Mouse (Mus musculus) forebrain, embryonic 12.5 days (tissue): ENCODE results near the gene Mta3. TPM values are rescaled to one million over a fixed set of nuclear protein-coding genes. Genes with fewer than 3 reads are reported as not detected.

ENCODE experiments used
- ATAC-seq: fragments of 200-750 bp; cut with Nextera tagmentation; 2 replicates; pipeline ENCODE4 v1.8.0; 2017; ENCODE audit warnings: moderate TSS enrichment; ENCODE audit not compliant: low FRiP score
- H3K27ac ChIP-seq: fragments of 300-500 bp; sonication (generic); 2 replicates; pipeline ENCODE4 v1.5.1; 2016; ENCODE audit warnings: mild to moderate bottlenecking
- H3K27me3 ChIP-seq: fragments of 300-500 bp; sonication (generic); 2 replicates; pipeline ENCODE4 v1.6.1; 2016; ENCODE audit warnings: mild to moderate bottlenecking
- H3K36me3 ChIP-seq: fragments of 300-500 bp; sonication (generic); replicated peaks from 2 replicates; pipeline ENCODE4 v1.6.1; 2016; ENCODE audit warnings: mild to moderate bottlenecking
- H3K4me1 ChIP-seq: fragments of 300-500 bp; sonication (generic); 2 replicates; pipeline ENCODE4 v1.6.1; 2016
- H3K4me2 ChIP-seq: fragments of 300-500 bp; sonication (generic); 2 replicates; pipeline ENCODE4 v1.6.1; 2016; ENCODE audit warnings: mild to moderate bottlenecking, moderate library complexity
- H3K4me3 ChIP-seq: fragments of 300-500 bp; sonication (generic); replicated peaks from 2 replicates; pipeline ENCODE4 v1.5.1; 2016; ENCODE audit warnings: mild to moderate bottlenecking
- H3K9ac ChIP-seq: fragments of 300-500 bp; sonication (generic); 2 replicates; pipeline ENCODE4 v1.6.1; 2016; ENCODE audit warnings: mild to moderate bottlenecking
- H3K9me3 ChIP-seq: fragments of 300-500 bp; sonication (generic); 2 replicates; pipeline ENCODE4 v1.6.1; 2016
- WGBS: fragments of 180-500 bp; shearing (Covaris S2); methylation state at CpG from one replicate; pipeline ENCODE4 v1.1.7; 2016; 5-methylcytosine and 5-hydroxymethylcytosine counted together
- polyA plus RNA-seq: library from polyadenylated mRNA; unstranded; fragments of >200 nt; fragmentation: Nextera tagmentation; extraction: Ambion mirVana; gene quantifications from 2 replicates; pipeline ENCODE4 v1.2.1, GENCODE M21; 2016

The Mta3 gene
- polyA plus RNA-seq, 1 experiment from 2014 or later = 36.9 TPM

DNA sequence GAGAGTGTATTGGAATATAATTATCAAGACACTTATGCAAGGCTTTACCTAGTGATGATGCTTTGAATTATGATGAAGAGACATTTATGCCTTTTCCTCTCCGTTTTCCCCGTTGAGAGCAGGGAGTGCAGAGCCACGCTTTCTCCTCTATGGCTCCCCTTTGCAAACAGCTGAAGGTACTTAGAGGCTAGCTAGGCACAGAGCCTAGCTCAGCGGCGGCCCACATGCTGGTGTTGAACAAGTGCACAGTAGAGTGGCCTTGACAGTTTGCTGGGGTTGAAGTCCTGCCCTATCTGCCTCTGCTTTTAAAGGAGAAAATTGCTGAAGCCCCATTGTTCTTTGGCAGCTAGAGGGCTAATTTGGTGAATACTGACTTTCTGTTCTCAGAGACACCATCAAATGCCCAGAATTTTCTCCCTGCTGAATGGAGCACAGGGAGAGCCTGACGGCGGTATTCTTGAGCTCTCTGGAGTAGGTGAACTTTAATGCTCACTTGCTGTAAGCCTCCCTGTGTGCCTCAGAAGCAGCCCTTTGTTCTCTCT, 34.2 kb downstream of the Mta3 start:
- H3K4me2 ChIP-seq = no peak overlapping the region
- peak overlapping the region; percentile 36; the same call in 1 of the 2 replicates for H3K27ac ChIP-seq
- ATAC-seq = no peak
- no peak overlapping the region for H3K9ac ChIP-seq
- peaks cover 7% of the 10 kb centered on the region; the same call in 1 of the 2 replicates for H3K9me3 ChIP-seq
- WGBS = 59% methylated on average over 7 of the region's 7 CpGs
- H3K4me1 ChIP-seq = peaks cover 8% of the 10 kb centered on the region; the same call in 1 of the 2 replicates
- H3K4me3 ChIP-seq = no peak overlapping the region
- peaks cover 16% of the 10 kb centered on the region for H3K36me3 ChIP-seq
- no peaks in the 10 kb centered on the region for H3K27me3 ChIP-seq

DNA sequence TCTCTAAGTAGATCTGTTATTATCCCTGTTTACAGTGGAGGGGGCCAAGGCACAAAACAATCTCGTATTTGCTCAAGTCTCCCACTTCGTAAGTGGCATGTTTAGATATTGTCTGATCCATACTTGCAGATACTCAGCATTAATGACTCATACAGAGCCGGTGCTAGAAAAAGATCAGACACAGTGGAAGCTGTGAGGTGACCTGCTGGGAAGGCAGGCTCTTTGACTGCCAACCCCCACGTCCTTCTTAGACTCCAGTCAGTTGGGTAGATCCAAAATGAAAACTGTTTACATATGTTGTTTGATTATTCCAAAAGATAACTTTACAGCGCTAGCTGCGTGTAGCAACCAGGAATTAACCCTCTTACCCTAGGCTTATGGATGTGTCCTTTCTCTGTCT, 35.3 kb downstream of the Mta3 start:
- Histone ChIP-seq H3K27ac (no peak overlapping the region), H3K9me3 (peaks cover 7% of the 10 kb centered on the region; the same call in 1 of the 2 replicates), H3K4me1 (peaks cover 8% of the 10 kb centered on the region; the same call in 1 of the 2 replicates), H3K36me3 (peaks cover 17% of the 10 kb centered on the region), H3K27me3 (no peaks in the 10 kb centered on the region), H3K9ac (no peak overlapping the region), H3K4me2 (no peak overlapping the region), H3K4me3 (no peak overlapping the region)
- 63% methylated on average over 6 of the region's 6 CpGs for WGBS
- no peak for ATAC-seq

DNA sequence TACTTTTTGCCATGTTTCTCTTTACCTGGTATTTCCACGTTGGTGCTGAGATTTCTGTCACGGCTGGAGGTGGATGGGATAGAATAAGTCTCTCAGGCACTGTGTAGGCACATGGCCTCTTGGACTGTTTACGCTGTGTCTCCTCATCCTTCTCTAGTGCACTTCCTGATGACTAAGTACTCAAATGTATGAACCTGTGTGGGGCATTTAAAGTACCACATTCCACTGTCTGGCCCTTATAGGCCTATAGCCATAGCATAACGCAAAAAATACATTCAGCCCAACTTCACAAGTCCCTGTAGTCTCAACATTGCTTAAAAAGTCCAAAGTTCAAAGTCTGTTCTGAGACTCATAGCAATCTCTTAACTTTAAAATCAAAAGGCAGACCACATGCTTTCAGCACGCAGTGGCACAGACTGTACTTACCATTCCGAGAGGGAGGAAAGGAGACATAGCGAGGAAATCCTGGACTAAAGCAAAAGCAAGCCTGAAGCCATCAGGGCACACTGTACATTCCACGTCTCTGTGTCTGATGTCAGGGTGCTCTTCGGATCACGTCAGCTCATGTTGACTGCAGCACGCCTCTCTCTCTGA, 38.4 kb downstream of the Mta3 start:
- no peak overlapping the region for H3K9ac ChIP-seq
- 94% methylated on average over 11 of the region's 11 CpGs for WGBS
- H3K4me2 ChIP-seq = no peak overlapping the region
- H3K36me3 ChIP-seq = peaks cover 14% of the 10 kb centered on the region
- H3K4me3 ChIP-seq = no peak overlapping the region
- peaks cover 8% of the 10 kb centered on the region; the same call in 1 of the 2 replicates for H3K4me1 ChIP-seq
- no peak overlapping the region for H3K27ac ChIP-seq
- no peak for ATAC-seq
- peaks cover 7% of the 10 kb centered on the region; the same call in 1 of the 2 replicates for H3K9me3 ChIP-seq
- no peaks in the 10 kb centered on the region for H3K27me3 ChIP-seq

- H3K36me3 ChIP-seq = peaks cover 9% of the 10 kb centered on the region
- H3K4me2 ChIP-seq = no peak overlapping the region
- WGBS = 90% methylated on average over 10 of the region's 10 CpGs
- H3K4me3 ChIP-seq = no peak overlapping the region
- no peak for ATAC-seq
- no peaks in the 10 kb centered on the region for H3K27me3 ChIP-seq
- H3K9me3 ChIP-seq = peaks cover 7% of the 10 kb centered on the region; the same call in 1 of the 2 replicates
- no peak overlapping the region for H3K27ac ChIP-seq
- H3K4me1 ChIP-seq = no peaks in the 10 kb centered on the region
- H3K9ac ChIP-seq = no peak overlapping the region
These were observed 41.6 kb downstream of the Mta3 start for GRCm38 (mm10) chr17:83747405-83748160.

- 90% methylated on average over 5 of the region's 5 CpGs for WGBS
These were observed 44.4 kb downstream of the Mta3 start for GRCm38 (mm10) chr17:83750216-83750950.

GRCm38 (mm10) chr17:83753112-83753899, 47.3 kb downstream of the Mta3 start:
- ATAC-seq = peak; percentile 33; the same call in 1 of the 2 replicates
- H3K27ac ChIP-seq = 0 out of 2 replicates have a peak overlapping the region, but pooled peaks have one; percentile 19

More at GRCm38 (mm10) chr17:83750216-83750950, 44.4 kb downstream of the Mta3 start:
- H3K9ac ChIP-seq = no peak overlapping the region
- H3K4me2 ChIP-seq = no peak overlapping the region
- no peaks in the 10 kb centered on the region for H3K9me3 ChIP-seq
- no peak for ATAC-seq
- no peaks in the 10 kb centered on the region for H3K27me3 ChIP-seq
- H3K4me3 ChIP-seq = no peak overlapping the region
- H3K36me3 ChIP-seq = peaks cover 5% of the 10 kb centered on the region; the same call in 1 of the 2 replicates
- H3K27ac ChIP-seq = no peak overlapping the region
- peaks cover 11% of the 10 kb centered on the region for H3K4me1 ChIP-seq

GRCm38 (mm10) chr17:83758096-83758495, 52.1 kb downstream of the Mta3 start:
- H3K9me3 ChIP-seq = no peaks in the 10 kb centered on the region
- H3K4me1 ChIP-seq = peaks cover 9% of the 10 kb centered on the region
- H3K27me3 ChIP-seq = no peaks in the 10 kb centered on the region
- no peak overlapping the region for H3K9ac ChIP-seq
- H3K4me3 ChIP-seq = no peak overlapping the region
- 88% methylated on average over 10 of the region's 10 CpGs for WGBS
- ATAC-seq = no peak
- H3K36me3 ChIP-seq = peaks cover 18% of the 10 kb centered on the region
- H3K27ac ChIP-seq = no peak overlapping the region
- no peak overlapping the region for H3K4me2 ChIP-seq

More at GRCm38 (mm10) chr17:83753112-83753899, 47.3 kb downstream of the Mta3 start:
- peaks cover 11% of the 10 kb centered on the region; the same call in 1 of the 2 replicates for H3K36me3 ChIP-seq
- no peak overlapping the region for H3K4me3 ChIP-seq
- H3K4me2 ChIP-seq = no peak overlapping the region
- no peaks in the 10 kb centered on the region for H3K27me3 ChIP-seq
- WGBS = 40% methylated on average over 11 of the region's 11 CpGs
- H3K9ac ChIP-seq = no peak overlapping the region
- H3K4me1 ChIP-seq = peaks cover 11% of the 10 kb centered on the region
- no peaks in the 10 kb centered on the region for H3K9me3 ChIP-seq

DNA sequence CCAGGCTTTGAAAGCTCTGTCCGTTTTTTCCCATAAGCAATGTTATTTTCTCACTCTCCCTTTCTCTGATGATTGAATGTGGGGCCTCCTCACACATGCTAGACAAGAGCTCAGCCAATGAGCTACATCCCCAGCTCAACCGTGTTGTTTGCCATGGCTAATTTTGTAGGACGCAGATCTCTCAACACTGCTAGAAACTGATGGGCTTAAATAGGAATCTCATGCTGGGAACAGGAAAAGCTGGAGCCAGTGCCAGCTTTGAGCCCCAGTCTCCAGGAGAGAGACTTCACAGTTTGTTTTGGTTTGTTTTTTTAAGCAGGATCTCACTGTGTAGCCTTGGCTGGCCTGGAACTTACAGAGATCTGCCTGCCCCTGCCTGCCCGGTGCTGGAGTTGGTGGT, 53.6 kb downstream of the Mta3 start:
- no peak overlapping the region for H3K4me3 ChIP-seq
- 63% methylated on average over 4 of the region's 4 CpGs for WGBS
- H3K9me3 ChIP-seq = no peaks in the 10 kb centered on the region
- H3K27ac ChIP-seq = no peak overlapping the region
- H3K4me1 ChIP-seq = no peaks in the 10 kb centered on the region
- H3K36me3 ChIP-seq = peaks cover 23% of the 10 kb centered on the region
- no peak overlapping the region for H3K9ac ChIP-seq
- ATAC-seq = no peak
- H3K27me3 ChIP-seq = no peaks in the 10 kb centered on the region
- H3K4me2 ChIP-seq = no peak overlapping the region

DNA sequence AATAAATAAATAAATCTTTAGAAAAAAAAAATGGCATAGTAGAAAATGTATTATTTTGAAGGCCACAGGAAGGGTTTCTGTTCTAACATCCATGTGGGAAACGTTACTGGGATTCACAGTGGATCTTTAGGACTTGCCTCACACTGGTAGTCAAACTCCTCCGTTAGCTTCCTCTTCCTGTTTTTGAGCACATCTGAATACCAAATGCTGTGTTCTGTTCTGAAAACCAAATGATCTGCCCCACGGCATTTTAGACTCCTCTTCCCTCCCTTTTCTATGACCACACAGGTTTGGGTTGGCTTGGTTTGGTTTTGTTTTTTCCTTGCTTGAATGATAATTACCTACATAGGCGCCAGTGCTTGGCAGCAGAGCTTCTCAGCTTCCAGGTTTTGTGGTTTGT, 58.6 kb downstream of the Mta3 start:
- H3K27ac ChIP-seq = no peak overlapping the region
- peaks cover 18% of the 10 kb centered on the region for H3K36me3 ChIP-seq
- no peaks in the 10 kb centered on the region for H3K27me3 ChIP-seq
- no peak overlapping the region for H3K9ac ChIP-seq
- 90% methylated on average over 4 of the region's 4 CpGs for WGBS
- H3K4me3 ChIP-seq = no peak overlapping the region
- H3K9me3 ChIP-seq = no peaks in the 10 kb centered on the region
- no peak for ATAC-seq
- H3K4me1 ChIP-seq = no peaks in the 10 kb centered on the region
- H3K4me2 ChIP-seq = no peak overlapping the region

- Histone ChIP-seq H3K4me2 (no peak overlapping the region), H3K9ac (no peak overlapping the region), H3K9me3 (no peaks in the 10 kb centered on the region), H3K4me3 (no peak overlapping the region), H3K4me1 (no peaks in the 10 kb centered on the region), H3K27me3 (no peaks in the 10 kb centered on the region), H3K27ac (no peak overlapping the region), H3K36me3 (peaks cover 18% of the 10 kb centered on the region)
- ATAC-seq = no peak
- 96% methylated on average over 7 of the region's 7 CpGs for WGBS
These were observed 61.1 kb downstream of the Mta3 start for GRCm38 (mm10) chr17:83767064-83767463.

- Histone ChIP-seq H3K4me3 (no peak overlapping the region), H3K9ac (no peak overlapping the region), H3K4me2 (no peak overlapping the region), H3K27me3 (no peaks in the 10 kb centered on the region), H3K9me3 (no peaks in the 10 kb centered on the region), H3K27ac (no peak overlapping the region), H3K36me3 (peaks cover 9% of the 10 kb centered on the region), H3K4me1 (peaks cover 8% of the 10 kb centered on the region)
- WGBS = 93% methylated on average over 10 of the region's 10 CpGs
- no peak for ATAC-seq
These were observed 62.3 kb downstream of the Mta3 start for GRCm38 (mm10) chr17:83768309-83768708.
